Mouse (Mus musculus) inflammation-experienced regulatory T-cells, adult 6 months (primary cell): ENCODE results near the gene Trnau1ap. TPM values are rescaled to one million over a fixed set of nuclear protein-coding genes. Genes with fewer than 3 reads are reported as not detected.
A peak's percentile ranks its signal among the peaks of the same experiment; 100 is the strongest.
"Not testable (repeated sequence)": the region's sequence is repeated elsewhere in the genome, so short reads cannot be mapped to it uniquely, and the experiment has no call there.

ENCODE experiments used
- ATAC-seq: one replicate; pipeline ENCODE4 v1.8.0; 2017
- polyA plus RNA-seq, 3 experiments: library from polyadenylated mRNA; unstranded; fragments of 100-300 nt; shearing (Covaris generic); gene quantifications; one replicate each; pipeline ENCODE4 v1.2.1; 2017

Trnau1ap gene
- polyA plus RNA-seq, 3 experiments from 2014 or later, result 37.5 to 45.9 (median 37.7) TPM

GRCm38 (mm10) chr4:132341451-132341850 lies 12.1 kb upstream of the Trnau1ap start:
- no peak for ATAC-seq

- ATAC-seq, result no peak
Measured at GRCm38 (mm10) chr4:132338943-132339342, 9.6 kb upstream of the Trnau1ap start.

- ATAC-seq, result no peak
Measured at GRCm38 (mm10) chr4:132332880-132333279, 3.5 kb upstream of the Trnau1ap start.

GRCm38 (mm10) chr4:132331960-132332359 lies 2.6 kb upstream of the Trnau1ap start:
- no peak for ATAC-seq

GRCm38 (mm10) chr4:132329835-132330354 lies 557 bp upstream of the Trnau1ap start:
- ATAC-seq, result no peak

- no peak for ATAC-seq
Measured at GRCm38 (mm10) chr4:132328391-132328982, 851 bp downstream of the Trnau1ap start.

- ATAC-seq, result no peak
Measured at GRCm38 (mm10) chr4:132326481-132326880, 2.9 kb downstream of the Trnau1ap start.

GRCm38 (mm10) chr4:132315711-132316110 lies 13.6 kb downstream of the Trnau1ap start:
- ATAC-seq, result no peak

GRCm38 (mm10) chr4:132312627-132313026 lies 16.7 kb downstream of the Trnau1ap start:
- ATAC-seq, result no peak

- ATAC-seq, result no peak
Measured at GRCm38 (mm10) chr4:132311801-132312200, 17.5 kb downstream of the Trnau1ap start.

GRCm38 (mm10) chr4:132311209-132311608 lies 18.1 kb downstream of the Trnau1ap start:
- ATAC-seq, result no peak

- ATAC-seq, result peak; percentile 57
Measured at GRCm38 (mm10) chr4:132309849-132310472, 19.4 kb downstream of the Trnau1ap start.

- peak; percentile 30 for ATAC-seq
Measured at GRCm38 (mm10) chr4:132309140-132309848, 20.0 kb downstream of the Trnau1ap start.

GRCm38 (mm10) chr4:132308437-132309139 lies 20.8 kb downstream of the Trnau1ap start:
- peak; percentile 93 for ATAC-seq

GRCm38 (mm10) chr4:132306004-132306403 lies 23.3 kb downstream of the Trnau1ap start:
- ATAC-seq, result no peak

- ATAC-seq, result no peak
Measured at GRCm38 (mm10) chr4:132305276-132305675, 24.1 kb downstream of the Trnau1ap start.

GRCm38 (mm10) chr4:132303484-132303883 lies 25.9 kb downstream of the Trnau1ap start:
- ATAC-seq, result not testable (repeated sequence)

- ATAC-seq, result peak; percentile 76
Measured at GRCm38 (mm10) chr4:132302939-132303479, 26.3 kb downstream of the Trnau1ap start, which contains the start of gene Rab42. Gene Rab42 (minus strand): TSS chr4:132303385.

GRCm38 (mm10) chr4:132301965-132302938 lies 27.1 kb downstream of the Trnau1ap start:
- peak; percentile 73 for ATAC-seq

- no peak for ATAC-seq
Measured at GRCm38 (mm10) chr4:132301486-132301885, 27.9 kb downstream of the Trnau1ap start.

GRCm38 (mm10) chr4:132299849-132300248 lies 29.5 kb downstream of the Trnau1ap start:
- ATAC-seq, result no peak
